Mouse (Mus musculus) spleen, adult 2 months (tissue): ENCODE measurements around the gene Gpr142. TPM values are rescaled to one million over a fixed set of nuclear protein-coding genes. Genes with fewer than 3 reads are reported as not detected.

Source experiments
- DNase-seq, 2 experiments: peaks; one replicate each; pipeline versions ENCODE4 v3.0.0 to v3.0.0-alpha.2; 2012 to 2021; ENCODE audit warnings: low spot score in 2 of 2, low read depth in 1 of 2
- H3K27ac ChIP-seq: fragments of 200-500 bp; 2 replicates; pipeline ENCODE4 v1.5.1; 2012; ENCODE audit warnings: low read length, inconsistent platforms; ENCODE audit not compliant: insufficient read depth
- H3K27me3 ChIP-seq: fragments of 200-500 bp; 2 replicates; pipeline ENCODE4 v1.6.1; 2012; ENCODE audit warnings: mild to moderate bottlenecking, moderate library complexity, low read length, inconsistent platforms; ENCODE audit not compliant: control insufficient read depth, insufficient read depth
- H3K36me3 ChIP-seq: fragments of 200-500 bp; 2 replicates; pipeline ENCODE4 v1.6.1; 2012; ENCODE audit warnings: mild to moderate bottlenecking, low read length, inconsistent platforms; ENCODE audit not compliant: control insufficient read depth, insufficient read depth
- H3K4me1 ChIP-seq: fragments of 200-500 bp; 2 replicates; pipeline ENCODE4 v1.6.1; 2011; ENCODE audit warnings: inconsistent platforms; ENCODE audit not compliant: control insufficient read depth, insufficient read depth, insufficient read length
- H3K4me3 ChIP-seq: fragments of 200-500 bp; 2 replicates; pipeline ENCODE4 v1.5.1; 2011; ENCODE audit warnings: mild to moderate bottlenecking, inconsistent platforms; ENCODE audit not compliant: insufficient read depth, insufficient read length; ENCODE audit errors: extremely low read depth
- CTCF ChIP-seq: fragments of 200-500 bp; IDR thresholded peaks from 2 replicates; pipeline ENCODE4 v1.5.1; 2011; ENCODE audit warnings: mild to moderate bottlenecking, inconsistent platforms; ENCODE audit not compliant: insufficient read depth, insufficient read length, insufficient replicate concordance; ENCODE audit errors: extremely low read depth
- POLR2A ChIP-seq: fragments of 200-500 bp; IDR thresholded peaks from 2 replicates; pipeline ENCODE4 v1.6.1; 2011; ENCODE audit warnings: low read depth, low read length, inconsistent platforms
- WGBS: fragments of 180-500 bp; shearing (Covaris S2); methylation state at CpG from one replicate; pipeline ENCODE4 v1.1.7; 2018; 5-methylcytosine and 5-hydroxymethylcytosine counted together
- polyA plus RNA-seq: library from polyadenylated mRNA; depleted of rRNA; stranded (reverse); fragments of >200 nt; gene quantifications from 2 replicates; pipeline ENCODE4 v1.2.3, GENCODE M21; 2012

Gpr142 gene
- polyA plus RNA-seq, 1 experiment: not detected

- Histone ChIP-seq H3K36me3 (no peaks in the 10 kb centered on the region), H3K4me1 (no peaks in the 10 kb centered on the region; the same call in 1 of the 2 replicates), H3K4me3 (no peak overlapping the region), H3K27me3 (no peaks in the 10 kb centered on the region), H3K27ac (no peak overlapping the region)
- no peak for TF ChIP-seq POLR2A
- no peak for TF ChIP-seq CTCF
- DNase-seq: no peak
- WGBS: 24% methylated on average over 1 of the region's 1 CpGs
Observed at GRCm38 (mm10) chr11:114821325-114821724, 22.6 kb downstream of the Gpr142 start.

- no peaks in the 10 kb centered on the region for H3K36me3 ChIP-seq
- no peaks in the 10 kb centered on the region; the same call in 1 of the 2 replicates for H3K4me1 ChIP-seq
- 93% methylated on average over 12 of the region's 12 CpGs for WGBS
- H3K4me3 ChIP-seq: no peak overlapping the region
- TF ChIP-seq POLR2A (no peak), CTCF (no peak)
- no peak for DNase-seq
- H3K27ac ChIP-seq: no peak overlapping the region
- H3K27me3 ChIP-seq: no peaks in the 10 kb centered on the region
Observed at GRCm38 (mm10) chr11:114822727-114823126, 24.0 kb downstream of the Gpr142 start.

- Histone ChIP-seq H3K4me1 (no peaks in the 10 kb centered on the region; the same call in 1 of the 2 replicates), H3K27me3 (no peaks in the 10 kb centered on the region), H3K36me3 (no peaks in the 10 kb centered on the region), H3K4me3 (no peak overlapping the region), H3K27ac (no peak overlapping the region)
- 71% methylated on average over 11 of the region's 11 CpGs for WGBS
- no peak for DNase-seq
- TF ChIP-seq POLR2A (no peak), CTCF (no peak)
Observed at GRCm38 (mm10) chr11:114823199-114823725, 24.5 kb downstream of the Gpr142 start.

- no peak overlapping the region for H3K27ac ChIP-seq
- no peak overlapping the region for H3K4me3 ChIP-seq
- H3K27me3 ChIP-seq: no peaks in the 10 kb centered on the region
- no peaks in the 10 kb centered on the region for H3K36me3 ChIP-seq
- no peaks in the 10 kb centered on the region; the same call in 1 of the 2 replicates for H3K4me1 ChIP-seq
- no peak for TF ChIP-seq POLR2A
- TF ChIP-seq CTCF: no peak
- 13% methylated on average over 5 of the region's 5 CpGs for WGBS
- DNase-seq: no peak
Observed at GRCm38 (mm10) chr11:114826686-114827085, 28.0 kb downstream of the Gpr142 start.

GRCm38 (mm10) chr11:114829499-114830432 lies 31.0 kb downstream of the Gpr142 start:
- no peaks in the 10 kb centered on the region for H3K36me3 ChIP-seq
- H3K27ac ChIP-seq: no peak overlapping the region
- H3K4me3 ChIP-seq: no peak overlapping the region; the same call in 1 of the 2 replicates
- H3K4me1 ChIP-seq: no peaks in the 10 kb centered on the region; the same call in 1 of the 2 replicates
- no peak for DNase-seq
- TF ChIP-seq CTCF: no peak
- TF ChIP-seq POLR2A: no peak
- no peaks in the 10 kb centered on the region for H3K27me3 ChIP-seq
- WGBS: 24% methylated on average over 24 of the region's 24 CpGs

- Histone ChIP-seq H3K36me3 (no peaks in the 10 kb centered on the region), H3K4me1 (no peaks in the 10 kb centered on the region; the same call in 1 of the 2 replicates), H3K27me3 (no peaks in the 10 kb centered on the region), H3K4me3 (no peak overlapping the region), H3K27ac (no peak overlapping the region)
- 78% methylated on average over 8 of the region's 8 CpGs for WGBS
- DNase-seq: no peak
- TF ChIP-seq CTCF (no peak), POLR2A (no peak)
Observed at GRCm38 (mm10) chr11:114830433-114830773, 31.7 kb downstream of the Gpr142 start.

- Histone ChIP-seq H3K27ac (no peak overlapping the region), H3K36me3 (no peaks in the 10 kb centered on the region), H3K27me3 (no peaks in the 10 kb centered on the region), H3K4me1 (no peaks in the 10 kb centered on the region; the same call in 1 of the 2 replicates), H3K4me3 (no peak overlapping the region)
- no peak for TF ChIP-seq CTCF
- no peak for TF ChIP-seq POLR2A
- WGBS: 80% methylated on average over 5 of the region's 5 CpGs
- no peak for DNase-seq
Observed at GRCm38 (mm10) chr11:114833166-114833565, 34.4 kb downstream of the Gpr142 start.
